Mouse (Mus musculus) myocyte (in vitro differentiated cells): ENCODE results near the gene Steap3. TPM values are rescaled to one million over a fixed set of nuclear protein-coding genes. Genes with fewer than 3 reads are reported as not detected.

ENCODE experiments used
- H3K27me3 ChIP-seq: one replicate; pipeline ENCODE4 v1.6.1; 2011; ENCODE audit not compliant: control insufficient read depth, insufficient read depth, insufficient read length
- H3K36me3 ChIP-seq: one replicate; pipeline ENCODE4 v1.6.1; 2011; ENCODE audit not compliant: control insufficient read depth, insufficient read depth
- H3K4me2 ChIP-seq: one replicate; pipeline ENCODE4 v1.6.1; 2011; ENCODE audit warnings: low read depth, control low read depth
- H3K4me3 ChIP-seq: one replicate; pipeline ENCODE4 v1.5.1; 2011; ENCODE audit warnings: mild to moderate bottlenecking, control low read depth, moderate library complexity
- H3K79me2 ChIP-seq: one replicate; pipeline ENCODE4 v1.6.1; 2011; ENCODE audit not compliant: control insufficient read depth, insufficient read depth
- H3ac ChIP-seq: one replicate; pipeline ENCODE4 v1.6.1; 2011; ENCODE audit not compliant: control insufficient read depth, insufficient read length
- CEBPB ChIP-seq: IDR thresholded peaks from 2 replicates; pipeline ENCODE4 v1.6.1; 2011; ENCODE audit warnings: mild to moderate bottlenecking, moderate library complexity; ENCODE audit not compliant: poor library complexity, insufficient read depth, severe bottlenecking
- MAX ChIP-seq: IDR thresholded peaks from one replicate; pipeline ENCODE4 v1.6.1; 2011; ENCODE audit warnings: low read depth, mild to moderate bottlenecking, control low read depth
- MYOG ChIP-seq, 3 experiments: IDR thresholded peaks; one replicate each; pipeline ENCODE4 v1.6.1; 2011; ENCODE audit warnings: control low read depth in 2 of 3, low read depth in 2 of 3, mild to moderate bottlenecking in 2 of 3; ENCODE audit not compliant: insufficient read length in 2 of 3, control insufficient read depth in 1 of 3, insufficient read depth in 1 of 3
- POLR2AphosphoS2 ChIP-seq: IDR thresholded peaks from one replicate; pipeline ENCODE4 v1.6.1; 2011; ENCODE audit warnings: low read depth, control low read depth; ENCODE audit not compliant: insufficient read length
- REST ChIP-seq: IDR thresholded peaks from one replicate; pipeline ENCODE4 v1.6.1; 2011; ENCODE audit warnings: mild to moderate bottlenecking, control low read depth, moderate library complexity; ENCODE audit not compliant: insufficient read depth, insufficient read length
- SRF ChIP-seq: IDR thresholded peaks from one replicate; pipeline ENCODE4 v1.6.1; 2011; ENCODE audit warnings: low read depth; ENCODE audit not compliant: control insufficient read depth, insufficient read length
- TCF12 ChIP-seq: IDR thresholded peaks from one replicate; pipeline ENCODE4 v1.6.1; 2011; ENCODE audit warnings: mild to moderate bottlenecking, control low read depth; ENCODE audit not compliant: poor library complexity, insufficient read depth, severe bottlenecking
- TCF3 ChIP-seq: IDR thresholded peaks from one replicate; pipeline ENCODE4 v1.6.1; 2011; ENCODE audit warnings: low read depth, control low read depth; ENCODE audit not compliant: insufficient read length
- USF1 ChIP-seq: IDR thresholded peaks from one replicate; pipeline ENCODE4 v1.6.1; 2011; ENCODE audit warnings: low read depth, mild to moderate bottlenecking, control low read depth, moderate library complexity
- polyA plus RNA-seq: library from polyadenylated mRNA; unstranded; fragments of >200 nt; fragmentation: generic; extraction: Trizol; gene quantifications from one replicate; pipeline ENCODE4 v1.2.1, GENCODE M21; 2012; ENCODE audit warnings: missing spikeins

The Steap3 gene
- polyA plus RNA-seq, 1 experiment, result 33.7 TPM

DNA sequence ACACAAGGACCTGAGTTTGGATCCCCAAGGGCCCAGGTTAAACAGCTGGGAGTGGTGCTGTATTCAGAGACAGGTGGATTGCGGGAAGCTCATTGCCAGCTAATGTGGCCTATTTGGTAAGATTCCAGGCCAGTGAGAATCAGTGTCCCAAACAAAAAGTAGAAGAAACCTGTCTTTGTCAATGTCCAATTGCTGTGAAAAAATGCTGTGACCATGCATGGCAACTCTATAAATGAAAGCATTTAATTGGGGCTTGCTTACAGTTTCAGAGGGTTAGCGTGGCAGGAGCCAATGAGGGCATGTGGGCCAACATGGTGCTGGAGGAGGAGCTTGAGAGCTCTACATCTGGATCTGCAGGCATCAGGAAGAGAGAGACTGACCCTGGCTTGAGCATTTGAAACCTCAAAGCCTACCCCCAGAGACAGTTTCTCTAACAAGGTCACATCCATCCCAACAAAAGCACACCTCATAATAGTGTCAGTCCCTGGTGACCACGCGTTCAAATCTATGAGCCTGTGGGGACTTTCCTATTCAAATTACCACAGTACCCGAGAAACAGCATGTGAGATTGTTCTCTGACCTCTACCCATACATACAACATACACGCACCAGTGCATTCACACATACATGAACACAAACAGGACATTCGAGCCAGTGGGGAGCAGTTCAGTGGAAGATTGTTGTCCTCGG is 126.8 kb downstream of the Steap3 start:
- TF ChIP-seq MAX (no peak), REST (no peak), TCF12 (no peak), CEBPB (no peak), MYOG (IDR thresholded peaks at IDR 0.05; ENCODE audit: control insufficient read depth in 1 of 3, insufficient read depth in 1 of 3, insufficient read length in 2 of 3, low read depth in 2 of 3) (no peak)
- no peaks in the 10 kb centered on the region for H3K27me3 ChIP-seq
- no peaks in the 10 kb centered on the region for H3K79me2 ChIP-seq
- H3K4me3 ChIP-seq, result no peak overlapping the region
- H3K36me3 ChIP-seq, result no peaks in the 10 kb centered on the region
- H3ac ChIP-seq, result no peak overlapping the region
- H3K4me2 ChIP-seq, result no peak overlapping the region

DNA sequence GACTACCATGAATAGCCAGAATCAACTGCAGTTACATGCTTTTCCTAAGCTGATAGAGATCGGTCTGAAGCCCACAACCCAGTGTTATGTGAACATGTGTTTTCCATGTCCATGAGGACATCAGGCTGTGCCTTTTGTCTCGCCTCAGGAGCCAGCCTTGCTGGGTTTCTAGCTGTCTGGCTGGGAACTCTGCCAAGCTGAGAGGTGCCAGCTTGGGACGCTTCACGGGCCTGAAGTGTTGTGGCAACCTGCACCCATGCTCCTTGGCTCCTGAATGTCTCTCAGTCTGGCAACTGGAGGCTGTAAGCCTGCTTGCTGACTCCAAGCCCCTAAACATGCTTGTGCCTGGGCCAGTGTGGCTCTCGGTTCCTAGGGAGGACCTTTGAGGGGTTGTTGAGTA is 130.0 kb downstream of the Steap3 start:
- no peak overlapping the region for H3K4me3 ChIP-seq
- H3K79me2 ChIP-seq, result no peaks in the 10 kb centered on the region
- no peak overlapping the region for H3K4me2 ChIP-seq
- no peak for TF ChIP-seq TCF3
- no peak for TF ChIP-seq MYOG (IDR thresholded peaks at IDR 0.05; ENCODE audit: control insufficient read depth in 1 of 3, insufficient read depth in 1 of 3, insufficient read length in 2 of 3, low read depth in 2 of 3)
- TF ChIP-seq SRF, result no peak
- TF ChIP-seq CEBPB, result no peak
- TF ChIP-seq USF1, result no peak
- TF ChIP-seq TCF12, result no peak
- TF ChIP-seq POLR2AphosphoS2, result no peak
- TF ChIP-seq REST, result no peak
- no peaks in the 10 kb centered on the region for H3K27me3 ChIP-seq
- no peaks in the 10 kb centered on the region for H3K36me3 ChIP-seq
- no peak overlapping the region for H3ac ChIP-seq

Other genes with a start within 250 kb of the Steap3 start
- gene Tmem37, start 198.6 kb downstream of the Steap3 start, polyA plus RNA-seq, result 80.4 TPM
- 698 TPM for gene Dbi, start 151.6 kb downstream of the Steap3 start, polyA plus RNA-seq
- 18.2 TPM for gene 3110009E18Rik, start 151.5 kb downstream of the Steap3 start, polyA plus RNA-seq
- gene C1ql2, start 67.9 kb upstream of the Steap3 start, polyA plus RNA-seq, result not detected
- gene Marco, start 232.3 kb upstream of the Steap3 start, polyA plus RNA-seq, result not detected